Mouse (Mus musculus) heart, postnatal 10 days (tissue): ENCODE data around the gene Srm. TPM values are rescaled to one million over a fixed set of nuclear protein-coding genes. Genes with fewer than 3 reads are reported as not detected.

Experiments
- DNase-seq, 2 experiments: peaks; one replicate each; pipeline ENCODE4 v3.0.0; 2021
- intact Hi-C: fragments of 180-260 bp; cut with DNase I; formaldehyde crosslinking; loops from one replicate; pipeline ENCODE4 v1.15.1; 2025
- total RNA-seq, 2 experiments: library from RNA; stranded (reverse); gene quantifications; 2 replicates each; pipeline ENCODE4 v1.2.3; 2021

Srm gene
- total RNA-seq = 10 to 100 TPM; 25.4 to 26.8 TPM

GRCm38 (mm10) chr4:148591171-148591630 is at the start of gene Srm:
Gene Srm, plus strand, starts transcription at chr4:148591503.
- DNase-seq = peak; percentile 98 to 99
- intact Hi-C loops = no loop called here

- intact Hi-C loops = no loop called here
- DNase-seq = no peak
Measured at GRCm38 (mm10) chr4:148549106-148549505, 42.2 kb upstream of the Srm start.

- DNase-seq = no peak
- intact Hi-C loops = no loop called here
Measured at GRCm38 (mm10) chr4:148557766-148558165, 33.5 kb upstream of the Srm start.

GRCm38 (mm10) chr4:148558297-148559000 is 32.9 kb upstream of the Srm start, which contains the start of gene Exosc10:
Gene Exosc10, plus strand, starts transcription at chr4:148558429.
- intact Hi-C loops = no loop called here
- DNase-seq = peak; percentile 92

GRCm38 (mm10) chr4:148562676-148563075 is 28.6 kb upstream of the Srm start:
- no peak for DNase-seq
- intact Hi-C loops = no loop called here

- no peak for DNase-seq
Measured at GRCm38 (mm10) chr4:148563595-148563994, 27.7 kb upstream of the Srm start.

GRCm38 (mm10) chr4:148570138-148570537 is 21.2 kb upstream of the Srm start:
- intact Hi-C loops = no loop called here
- no peak for DNase-seq

More at GRCm38 (mm10) chr4:148563595-148563994, 27.7 kb upstream of the Srm start:
- intact Hi-C loops = no loop called here

GRCm38 (mm10) chr4:148570693-148571295 is 20.5 kb upstream of the Srm start:
- no peak for DNase-seq
- intact Hi-C loops = no loop called here

GRCm38 (mm10) chr4:148573222-148573621 is 18.1 kb upstream of the Srm start:
- intact Hi-C loops = no loop called here

GRCm38 (mm10) chr4:148580765-148581164 is 10.5 kb upstream of the Srm start:
- peak in 1 of 2 experiments; percentile 20 for DNase-seq
- intact Hi-C loops = no loop called here

More at GRCm38 (mm10) chr4:148573222-148573621, 18.1 kb upstream of the Srm start:
- DNase-seq = no peak

- DNase-seq = no peak
- intact Hi-C loops = no loop called here
Measured at GRCm38 (mm10) chr4:148581422-148581821, 9.9 kb upstream of the Srm start.

GRCm38 (mm10) chr4:148583257-148583656 is 8.0 kb upstream of the Srm start:
- no peak for DNase-seq
- intact Hi-C loops = no loop called here

- intact Hi-C loops = no loop called here
- DNase-seq = no peak
Measured at GRCm38 (mm10) chr4:148586648-148587047, 4.7 kb upstream of the Srm start.

- DNase-seq = peak; percentile 49 to 60
- intact Hi-C loops = no loop called here
Measured at GRCm38 (mm10) chr4:148588793-148589192, 2.5 kb upstream of the Srm start.

- intact Hi-C loops = no loop called here
- DNase-seq = no peak
Measured at GRCm38 (mm10) chr4:148589565-148589964, 1.7 kb upstream of the Srm start.

GRCm38 (mm10) chr4:148590421-148591170 is 707 bp upstream of the Srm start:
- peak; percentile 47 to 49 for DNase-seq
- intact Hi-C loops = no loop called here

- no peak for DNase-seq
- intact Hi-C loops = no loop called here
Measured at GRCm38 (mm10) chr4:148591637-148592380, 506 bp downstream of the Srm start.

- intact Hi-C loops = no loop called here
Measured at GRCm38 (mm10) chr4:148593996-148594395, 2.7 kb downstream of the Srm start.

GRCm38 (mm10) chr4:148595916-148596315 is 4.6 kb downstream of the Srm start:
- intact Hi-C loops = no loop called here
- no peak for DNase-seq

More at GRCm38 (mm10) chr4:148593996-148594395, 2.7 kb downstream of the Srm start:
- DNase-seq = no peak

GRCm38 (mm10) chr4:148596731-148597130 is 5.4 kb downstream of the Srm start:
- DNase-seq = no peak
- intact Hi-C loops = no loop called here

GRCm38 (mm10) chr4:148598826-148599225 is 7.5 kb downstream of the Srm start:
- intact Hi-C loops = no loop called here
- no peak for DNase-seq
